Mouse (Mus musculus): ENCODE data around the gene Ccdc115. TPM values are rescaled to one million over a fixed set of nuclear protein-coding genes. Genes with fewer than 3 reads are reported as not detected.

Gene Ccdc115
- polyA plus RNA-seq, 1 experiment from 2014 or later, result 65.1 TPM

DNA sequence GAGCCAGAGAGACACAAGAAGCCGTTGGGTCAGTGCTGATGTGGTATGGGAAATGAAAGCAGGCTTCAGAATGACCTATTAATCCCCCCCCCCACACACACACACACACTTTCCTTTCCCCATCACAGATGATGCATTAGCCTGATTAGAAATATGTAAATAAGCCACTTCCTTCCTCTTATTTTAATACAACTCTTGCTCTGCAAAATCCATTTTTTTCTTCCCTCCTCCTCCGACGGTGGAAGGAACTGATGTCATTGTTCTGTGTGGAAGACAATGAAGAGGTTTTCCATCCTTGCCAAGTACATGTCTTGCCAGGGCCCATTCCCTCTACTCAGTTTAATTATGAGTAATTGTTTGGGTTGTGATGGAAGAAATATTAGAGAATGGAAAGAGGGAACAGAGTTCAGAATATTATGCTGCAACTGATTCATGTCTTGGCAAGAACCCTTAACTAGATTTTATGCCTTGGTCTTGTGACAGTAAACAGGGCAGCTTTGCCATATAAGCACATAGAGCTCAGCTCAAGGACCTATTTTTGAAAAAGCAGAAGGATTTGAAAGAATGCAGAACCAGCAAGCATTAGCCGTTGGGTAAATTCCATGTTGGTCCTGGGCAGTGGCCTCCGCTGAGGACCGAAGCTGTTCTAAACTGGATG is 50.1 kb downstream of the Ccdc115 start:
- Histone ChIP-seq H3K9me3 (no peaks in the 10 kb centered on the region), H3K4me2 (no peak overlapping the region), H3K27ac (replicated peaks) (no peak overlapping the region), H3K36me3 (no peaks in the 10 kb centered on the region), H3K27me3 (no peaks in the 10 kb centered on the region), H3K9ac (no peak overlapping the region), H3K4me1 (replicated peaks) (no peaks in the 10 kb centered on the region), H3K4me3 (no peak overlapping the region)
- ATAC-seq (ENCODE audit: low read depth), result no peak
- 88% methylated on average over 6 of the region's 6 CpGs for WGBS

DNA sequence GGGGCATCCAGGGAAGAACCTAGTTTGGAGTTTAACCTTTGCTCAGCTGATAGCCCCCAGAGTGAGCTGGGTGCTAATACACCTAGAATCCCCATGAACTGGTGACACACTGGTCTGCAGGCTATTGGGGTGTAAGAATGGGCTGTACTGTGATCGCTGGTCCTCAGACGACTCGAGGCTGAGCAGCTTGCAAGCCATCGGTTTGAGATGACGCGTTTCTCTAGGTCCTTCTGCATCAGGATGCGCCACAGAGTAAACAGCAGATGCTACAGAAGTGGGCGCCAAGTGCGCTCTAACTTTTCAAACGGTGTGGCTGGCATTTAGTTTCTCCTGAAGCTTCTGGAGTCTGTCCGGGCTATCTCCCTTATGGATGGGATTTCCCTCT is 50.6 kb downstream of the Ccdc115 start:
- no peak for ATAC-seq (ENCODE audit: low read depth)
- 93% methylated on average over 11 of the region's 11 CpGs for WGBS
- H3K27ac ChIP-seq (replicated peaks), result no peak overlapping the region

DNA sequence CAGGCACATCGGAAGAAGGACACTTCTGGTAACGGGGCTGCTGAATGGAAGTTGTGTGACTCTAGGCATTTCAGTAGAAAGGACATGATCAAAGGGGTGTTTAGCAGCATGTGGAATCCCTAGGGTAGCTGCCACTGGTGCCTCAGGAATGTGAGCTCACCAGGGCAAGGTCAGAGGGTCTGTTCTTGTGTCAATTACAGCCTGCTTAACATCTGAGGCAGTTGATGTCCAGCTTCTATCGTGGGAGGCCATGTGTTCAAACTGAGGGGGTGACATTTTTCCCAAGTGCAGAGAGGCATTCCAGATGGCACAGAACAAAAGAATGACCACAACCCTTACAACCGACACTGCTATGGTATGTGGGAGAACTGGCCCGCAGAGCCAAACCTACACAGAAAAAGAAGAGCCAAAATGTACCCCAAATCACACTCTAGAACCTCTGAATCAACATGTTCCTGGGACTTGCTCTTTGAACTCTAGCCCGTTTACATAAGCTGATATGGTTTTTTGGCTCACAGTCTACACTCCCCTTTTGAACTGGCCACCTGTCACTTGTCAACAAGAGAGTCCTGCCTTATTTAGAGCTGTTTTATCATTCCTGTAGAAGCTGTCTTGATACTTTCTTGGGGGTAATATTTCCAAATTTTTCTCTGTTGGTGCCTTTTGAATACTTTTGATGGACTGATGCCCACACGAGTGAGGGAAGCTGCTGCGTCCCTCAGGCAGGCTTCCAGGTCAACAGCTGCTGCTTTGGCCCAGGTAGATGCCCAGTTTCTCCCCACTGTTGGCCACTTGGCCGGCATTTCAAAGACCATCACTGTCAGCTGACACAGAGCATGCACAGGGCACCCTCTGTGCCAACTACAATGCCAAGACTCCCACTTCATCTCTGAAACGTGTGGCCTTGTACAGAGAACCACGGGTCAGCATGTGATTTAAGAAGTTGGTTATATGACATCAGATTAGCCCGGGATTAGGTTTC is 51.8 kb downstream of the Ccdc115 start:
- H3K27me3 ChIP-seq, result no peaks in the 10 kb centered on the region
- H3K9ac ChIP-seq, result no peak overlapping the region
- no peaks in the 10 kb centered on the region for H3K4me1 ChIP-seq (replicated peaks)
- H3K36me3 ChIP-seq, result no peaks in the 10 kb centered on the region
- WGBS, result 69% methylated on average over 12 of the region's 12 CpGs
- no peak overlapping the region for H3K4me2 ChIP-seq
- no peak for ATAC-seq (ENCODE audit: low read depth)
- no peak overlapping the region for H3K4me3 ChIP-seq
- H3K9me3 ChIP-seq, result no peaks in the 10 kb centered on the region
- H3K27ac ChIP-seq (replicated peaks), result no peak overlapping the region

More for the DNA sequence above, 50.6 kb downstream of the Ccdc115 start:
- Histone ChIP-seq H3K4me3 (no peak overlapping the region), H3K4me1 (replicated peaks) (no peaks in the 10 kb centered on the region), H3K36me3 (no peaks in the 10 kb centered on the region), H3K9me3 (no peaks in the 10 kb centered on the region), H3K4me2 (no peak overlapping the region), H3K27me3 (no peaks in the 10 kb centered on the region), H3K9ac (no peak overlapping the region)

Small RNAs within 50 kb of the gene (microRNA-seq; reads per million reads assigned to microRNA genes)
- gene Mir5103, result 1.8 reads per million, percentile 5 among the genes with 10 or more reads in this experiment

Other genes with a start within 250 kb of the Ccdc115 start
- 55.5 and 61.0 TPM in 2 replicates for gene Imp4, start 179 bp upstream of the Ccdc115 start, polyA plus RNA-seq (2015; fragmentation: Nextera tagmentation; extraction: Ambion mirVana)
- gene Ptpn18, start 20.1 kb upstream of the Ccdc115 start, polyA plus RNA-seq (2015; fragmentation: Nextera tagmentation; extraction: Ambion mirVana), result 6.3 and 10.0 TPM in 2 replicates
- not detected in 2 replicates for gene Prss39, start 58.7 kb upstream of the Ccdc115 start, polyA plus RNA-seq (2015; fragmentation: Nextera tagmentation; extraction: Ambion mirVana)
- gene Cfc1, start 96.0 kb upstream of the Ccdc115 start, polyA plus RNA-seq (2015; fragmentation: Nextera tagmentation; extraction: Ambion mirVana), result not detected in 2 replicates
- gene Prss40, start 121.3 kb upstream of the Ccdc115 start, polyA plus RNA-seq (2015; fragmentation: Nextera tagmentation; extraction: Ambion mirVana), result not detected in 2 replicates
- 19.6 and 21.9 TPM in 2 replicates for gene Amer3, start 140.0 kb upstream of the Ccdc115 start, polyA plus RNA-seq (2015; fragmentation: Nextera tagmentation; extraction: Ambion mirVana)

Measured in neural tube, embryonic 13.5 days (tissue).